Mouse (Mus musculus) spleen, adult 18-20 months (tissue): ENCODE measurements around the gene Trnp1.
"Not testable (repeated sequence)": the region's sequence is repeated elsewhere in the genome, so short reads cannot be mapped to it uniquely, and the experiment has no call there.

Source experiments
- DNase-seq, 2 experiments: peaks; one replicate each; pipeline ENCODE4 v3.0.0; 2022; ENCODE audit warnings: mixed read lengths in 2 of 2

Gene Trnp1

GRCm38 (mm10) chr4:133498160-133498724, at the start of gene Trnp1:
TSS of gene Trnp1 (minus strand) at chr4:133498550.
- peak; percentile 35 to 44 for DNase-seq

GRCm38 (mm10) chr4:133545272-133546231, 47.2 kb upstream of the Trnp1 start, which contains the start of gene Nudc:
TSS of gene Nudc (minus strand) at chr4:133545996.
- peak; percentile 90 to 91 for DNase-seq

GRCm38 (mm10) chr4:133536652-133537051, 38.3 kb upstream of the Trnp1 start:
- no peak for DNase-seq

GRCm38 (mm10) chr4:133536081-133536480, 37.7 kb upstream of the Trnp1 start:
- no peak for DNase-seq

- DNase-seq: no peak
Measured at GRCm38 (mm10) chr4:133532777-133533176, 34.4 kb upstream of the Trnp1 start.

GRCm38 (mm10) chr4:133527788-133528187, 29.4 kb upstream of the Trnp1 start:
- no peak for DNase-seq

- no peak for DNase-seq
Measured at GRCm38 (mm10) chr4:133521502-133521901, 23.2 kb upstream of the Trnp1 start.

GRCm38 (mm10) chr4:133519369-133519665, 21.0 kb upstream of the Trnp1 start:
- no peak for DNase-seq

- DNase-seq: no peak
Measured at GRCm38 (mm10) chr4:133518601-133519368, 20.4 kb upstream of the Trnp1 start, which contains the start of gene Kdf1. TSS of gene Kdf1 (plus strand) at chr4:133518963.

- peak in 1 of 2 experiments; percentile 62 for DNase-seq
Measured at GRCm38 (mm10) chr4:133512972-133513371, 14.6 kb upstream of the Trnp1 start.

GRCm38 (mm10) chr4:133512511-133512910, 14.2 kb upstream of the Trnp1 start:
- not testable (repeated sequence) for DNase-seq

GRCm38 (mm10) chr4:133511050-133511449, 12.7 kb upstream of the Trnp1 start:
- DNase-seq: no peak

- no peak for DNase-seq
Measured at GRCm38 (mm10) chr4:133508990-133509389, 10.6 kb upstream of the Trnp1 start.

GRCm38 (mm10) chr4:133506573-133506972, 8.2 kb upstream of the Trnp1 start:
- DNase-seq: no peak

GRCm38 (mm10) chr4:133504755-133505485, 6.6 kb upstream of the Trnp1 start:
- DNase-seq: no peak

GRCm38 (mm10) chr4:133504300-133504699, 6.0 kb upstream of the Trnp1 start:
- no peak for DNase-seq

- DNase-seq: no peak
Measured at GRCm38 (mm10) chr4:133501514-133501913, 3.2 kb upstream of the Trnp1 start.

GRCm38 (mm10) chr4:133497461-133498159, 740 bp downstream of the Trnp1 start:
- no peak for DNase-seq

- no peak for DNase-seq
Measured at GRCm38 (mm10) chr4:133496738-133497445, 1.5 kb downstream of the Trnp1 start.

- no peak for DNase-seq
Measured at GRCm38 (mm10) chr4:133495711-133496110, 2.6 kb downstream of the Trnp1 start.

- DNase-seq: no peak
Measured at GRCm38 (mm10) chr4:133494867-133495266, 3.5 kb downstream of the Trnp1 start.
